Mouse (Mus musculus) midbrain, embryonic 11.5 days (tissue): ENCODE measurements around the gene Ipo11. TPM values are rescaled to one million over a fixed set of nuclear protein-coding genes. Genes with fewer than 3 reads are reported as not detected.
"Not testable (repeated sequence)": the region's sequence is repeated elsewhere in the genome, so short reads cannot be mapped to it uniquely, and the experiment has no call there.

ENCODE experiments used
- ATAC-seq: fragments of 200-750 bp; cut with Nextera tagmentation; 2 replicates; pipeline ENCODE4 v1.8.0; 2017; ENCODE audit warnings: moderate TSS enrichment, moderate library complexity; ENCODE audit not compliant: low FRiP score
- DNase-seq: peaks from one replicate; pipeline ENCODE4 v3.0.0; 2015; ENCODE audit warnings: low spot score; ENCODE audit errors: missing footprints
- H3K27ac ChIP-seq: fragments of 300-500 bp; sonication (generic); 2 replicates; pipeline ENCODE4 v1.5.1; 2014; ENCODE audit warnings: low read depth, low read length
- H3K27me3 ChIP-seq: fragments of 300-500 bp; sonication (generic); 2 replicates; pipeline ENCODE4 v1.6.1; 2014; ENCODE audit warnings: mild to moderate bottlenecking, low read length, moderate library complexity, mixed read lengths; ENCODE audit not compliant: control insufficient read depth, insufficient read depth
- H3K36me3 ChIP-seq: fragments of 300-500 bp; sonication (generic); 2 replicates; pipeline ENCODE4 v1.6.1; 2014; ENCODE audit warnings: mild to moderate bottlenecking, low read length, moderate library complexity, mixed read lengths; ENCODE audit not compliant: control insufficient read depth, insufficient read depth
- H3K4me1 ChIP-seq: fragments of 300-500 bp; sonication (generic); 2 replicates; pipeline ENCODE4 v1.6.1; 2014; ENCODE audit warnings: low read length; ENCODE audit not compliant: control insufficient read depth, insufficient read depth
- H3K4me2 ChIP-seq: fragments of 300-500 bp; sonication (generic); 2 replicates; pipeline ENCODE4 v1.6.1; 2014; ENCODE audit warnings: mild to moderate bottlenecking, moderate library complexity
- H3K4me3 ChIP-seq: fragments of 300-500 bp; sonication (generic); 2 replicates; pipeline ENCODE4 v1.5.1; 2014; ENCODE audit warnings: low read depth, low read length
- H3K9ac ChIP-seq: fragments of 300-500 bp; sonication (generic); 2 replicates; pipeline ENCODE4 v1.6.1; 2014; ENCODE audit warnings: low read length
- H3K9me3 ChIP-seq: fragments of 300-500 bp; sonication (generic); 2 replicates; pipeline ENCODE4 v1.6.1; 2016; ENCODE audit warnings: low read length; ENCODE audit not compliant: control insufficient read depth
- WGBS: fragments of 180-500 bp; shearing (Covaris S2); extraction: QIAGEN DNeasy Blood & Tissue Kit; methylation state at CpG from one replicate; pipeline ENCODE4 v1.1.7; 2014; 5-methylcytosine and 5-hydroxymethylcytosine counted together
- polyA plus RNA-seq: library from polyadenylated mRNA; unstranded; fragments of >200 nt; fragmentation: Nextera tagmentation; extraction: Ambion mirVana; gene quantifications from 2 replicates; pipeline ENCODE4 v1.2.1, GENCODE M21; 2014

Gene Ipo11
- polyA plus RNA-seq, 1 experiment from 2014 or later = 86.4 TPM

GRCm38 (mm10) chr13:106945518-106945917 is 8.8 kb upstream of the Ipo11 start:
- H3K9me3 ChIP-seq = no peaks in the 10 kb centered on the region
- ATAC-seq (no peak), DNase-seq (peak; percentile 84)
- H3K27me3 ChIP-seq = no peaks in the 10 kb centered on the region
- H3K4me1 ChIP-seq = peaks cover 11% of the 10 kb centered on the region
- H3K27ac ChIP-seq = no peak overlapping the region
- H3K4me2 ChIP-seq = no peak overlapping the region
- no peaks in the 10 kb centered on the region for H3K36me3 ChIP-seq
- H3K9ac ChIP-seq = no peak overlapping the region
- H3K4me3 ChIP-seq = no peak overlapping the region
- WGBS = 83% methylated on average over 9 of the region's 9 CpGs

DNA sequence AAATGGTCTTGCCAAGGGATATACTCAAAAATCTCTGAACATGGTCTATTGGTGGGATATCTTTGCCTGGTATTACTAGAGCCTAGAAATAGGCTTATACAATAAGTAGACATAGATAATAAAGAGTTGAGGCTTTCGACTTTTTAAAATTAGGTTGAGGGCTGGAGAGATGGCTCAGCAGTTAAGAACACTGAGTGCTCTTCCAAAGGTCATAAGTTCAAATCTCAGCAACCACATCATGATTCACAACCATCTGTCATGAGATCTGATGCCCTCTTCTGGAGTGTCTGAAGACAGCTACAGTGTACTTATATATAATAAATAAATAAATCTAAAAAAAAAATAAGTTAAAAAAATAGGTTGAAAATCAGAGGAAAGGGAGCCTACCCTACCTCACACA is 6.0 kb upstream of the Ipo11 start:
- Histone ChIP-seq H3K4me1 (peaks cover 2% of the 10 kb centered on the region; the same call in 1 of the 2 replicates), H3K9ac (no peak overlapping the region), H3K9me3 (no peaks in the 10 kb centered on the region), H3K4me2 (no peak overlapping the region), H3K27ac (no peak overlapping the region), H3K4me3 (no peak overlapping the region), H3K27me3 (no peaks in the 10 kb centered on the region), H3K36me3 (no peaks in the 10 kb centered on the region)
- ATAC-seq = no peak
- DNase-seq = peak; percentile 45
- WGBS = 81% methylated on average over 1 of the region's 1 CpGs

DNA sequence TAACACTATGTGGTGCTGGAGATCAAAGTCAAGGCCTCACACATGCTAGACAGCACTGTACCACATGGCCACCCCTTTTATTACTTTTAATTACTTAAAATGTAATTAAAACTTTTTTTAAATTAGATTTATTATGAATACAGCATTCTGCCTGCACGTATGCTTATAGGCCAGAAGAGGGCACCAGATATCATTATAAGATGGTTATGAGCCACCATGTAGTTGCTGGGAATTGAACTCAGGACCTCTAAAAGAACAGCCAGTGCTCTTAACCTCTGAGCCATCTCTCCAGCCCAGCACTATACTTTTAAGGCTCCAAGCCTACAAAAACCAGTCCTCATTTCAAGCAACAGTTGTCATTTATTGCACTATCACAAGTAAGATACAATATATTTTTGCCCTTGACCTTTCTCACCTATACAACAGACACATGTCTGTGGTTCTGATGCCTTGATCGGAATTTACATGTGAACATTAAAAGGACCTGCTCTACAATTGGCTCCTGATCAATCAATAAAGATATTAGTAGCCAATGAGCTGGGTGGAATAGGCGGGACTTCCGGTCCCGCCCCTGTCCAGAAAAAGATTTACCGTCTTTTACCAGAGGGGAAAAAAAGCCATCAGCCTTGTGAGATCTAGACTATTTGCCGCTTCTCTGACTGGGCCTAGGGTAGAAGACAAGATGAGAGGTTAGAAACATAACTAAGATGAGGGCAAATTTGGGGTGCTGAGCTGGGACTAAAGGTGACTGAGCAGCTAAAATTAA is 4.6 kb upstream of the Ipo11 start:
- Histone ChIP-seq H3K27ac (no peak overlapping the region), H3K9me3 (no peaks in the 10 kb centered on the region), H3K4me3 (peak overlapping the region; percentile 13; the same call in 1 of the 2 replicates), H3K4me2 (peak overlapping the region; percentile 26; the same call in 1 of the 2 replicates), H3K27me3 (no peaks in the 10 kb centered on the region), H3K9ac (no peak overlapping the region), H3K4me1 (no peaks in the 10 kb centered on the region), H3K36me3 (no peaks in the 10 kb centered on the region)
- ATAC-seq (0 out of 2 replicates have a peak, but pooled peaks have one; percentile 13), DNase-seq (peak; percentile 87)
- 20% methylated on average over 7 of the region's 7 CpGs for WGBS

DNA sequence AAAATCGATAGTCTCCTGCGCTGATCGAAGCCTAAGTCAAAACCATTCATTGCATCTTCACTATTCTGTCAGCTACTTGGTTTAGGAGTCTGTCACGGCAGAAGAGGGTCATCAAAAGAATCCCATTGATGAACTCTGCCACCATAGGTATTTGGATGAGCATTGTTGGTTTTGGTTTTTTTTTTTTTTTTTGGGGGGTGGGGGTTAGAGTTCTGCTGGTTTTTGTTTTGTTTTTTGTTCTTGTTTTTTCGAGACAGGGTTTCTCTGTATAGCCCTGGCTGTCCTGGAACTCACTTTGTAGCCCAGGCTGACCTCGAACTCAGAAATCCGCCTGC is 347 bp upstream of the Ipo11 start:
- Histone ChIP-seq H3K27ac (no peak overlapping the region), H3K9me3 (no peaks in the 10 kb centered on the region), H3K9ac (no peak overlapping the region), H3K36me3 (no peaks in the 10 kb centered on the region), H3K4me2 (peak overlapping the region; percentile 68), H3K4me3 (peak overlapping the region; percentile 98), H3K4me1 (peaks cover 6% of the 10 kb centered on the region), H3K27me3 (no peaks in the 10 kb centered on the region)
- WGBS = 26% methylated on average over 7 of the region's 7 CpGs
- DNase-seq (no peak), ATAC-seq (peak; percentile 22)

GRCm38 (mm10) chr13:106935871-106936255 is 895 bp downstream of the Ipo11 start:
- H3K27ac ChIP-seq = peak overlapping the region; percentile 61; the same call in 1 of the 2 replicates

GRCm38 (mm10) chr13:106929201-106929600 is 7.6 kb downstream of the Ipo11 start:
- Histone ChIP-seq H3K4me3 (no peak overlapping the region), H3K9me3 (peaks cover 3% of the 10 kb centered on the region; the same call in 1 of the 2 replicates), H3K27ac (no peak overlapping the region), H3K27me3 (no peaks in the 10 kb centered on the region), H3K36me3 (no peaks in the 10 kb centered on the region; the same call in 1 of the 2 replicates), H3K9ac (no peak overlapping the region), H3K4me1 (no peaks in the 10 kb centered on the region), H3K4me2 (no peak overlapping the region)
- 94% methylated on average over 2 of the region's 2 CpGs for WGBS
- ATAC-seq (no peak), DNase-seq (no peak)

More at GRCm38 (mm10) chr13:106935871-106936255, 895 bp downstream of the Ipo11 start:
- Histone ChIP-seq H3K9me3 (no peaks in the 10 kb centered on the region), H3K4me2 (peak overlapping the region; percentile 68), H3K4me3 (peak overlapping the region; percentile 98), H3K9ac (peak overlapping the region; percentile 88), H3K27me3 (no peaks in the 10 kb centered on the region), H3K36me3 (no peaks in the 10 kb centered on the region), H3K4me1 (peaks cover 6% of the 10 kb centered on the region)
- ATAC-seq (no peak), DNase-seq (no peak)
- 7% methylated on average over 9 of the region's 9 CpGs for WGBS

- DNase-seq (no peak), ATAC-seq (no peak)
- Histone ChIP-seq H3K4me1 (no peaks in the 10 kb centered on the region), H3K4me3 (no peak overlapping the region), H3K9me3 (peaks cover 3% of the 10 kb centered on the region; the same call in 1 of the 2 replicates), H3K27me3 (no peaks in the 10 kb centered on the region), H3K9ac (no peak overlapping the region), H3K36me3 (no peaks in the 10 kb centered on the region; the same call in 1 of the 2 replicates), H3K27ac (no peak overlapping the region), H3K4me2 (no peak overlapping the region)
- 98% methylated on average over 4 of the region's 4 CpGs for WGBS
Observed at GRCm38 (mm10) chr13:106928296-106928695, 8.5 kb downstream of the Ipo11 start.

DNA sequence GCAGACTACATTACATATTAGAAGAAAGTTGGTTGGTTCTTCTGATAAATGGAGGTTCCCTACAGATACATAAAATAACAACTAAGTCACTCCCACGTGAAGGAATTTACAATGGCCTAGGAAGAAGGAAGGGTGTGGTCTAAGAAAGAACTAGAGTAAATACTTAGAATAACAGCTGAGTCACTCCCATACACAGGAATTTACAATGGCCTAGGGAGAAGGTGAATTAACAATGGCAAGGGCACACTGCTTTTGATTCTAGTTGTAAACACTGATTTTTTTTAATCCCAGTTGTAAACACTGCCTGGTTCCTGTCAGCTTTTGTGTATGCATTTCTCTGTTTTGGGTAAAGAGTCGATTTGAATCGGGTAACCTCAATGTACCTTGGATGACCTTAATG is 10.8 kb downstream of the Ipo11 start:
- not testable (repeated sequence) for DNase-seq, H3K9ac ChIP-seq, H3K4me2 ChIP-seq, H3K36me3 ChIP-seq, H3K4me1 ChIP-seq, ATAC-seq, H3K27ac ChIP-seq, H3K4me3 ChIP-seq, H3K27me3 ChIP-seq, H3K9me3 ChIP-seq
- WGBS = 90% methylated on average over 3 of the region's 3 CpGs

DNA sequence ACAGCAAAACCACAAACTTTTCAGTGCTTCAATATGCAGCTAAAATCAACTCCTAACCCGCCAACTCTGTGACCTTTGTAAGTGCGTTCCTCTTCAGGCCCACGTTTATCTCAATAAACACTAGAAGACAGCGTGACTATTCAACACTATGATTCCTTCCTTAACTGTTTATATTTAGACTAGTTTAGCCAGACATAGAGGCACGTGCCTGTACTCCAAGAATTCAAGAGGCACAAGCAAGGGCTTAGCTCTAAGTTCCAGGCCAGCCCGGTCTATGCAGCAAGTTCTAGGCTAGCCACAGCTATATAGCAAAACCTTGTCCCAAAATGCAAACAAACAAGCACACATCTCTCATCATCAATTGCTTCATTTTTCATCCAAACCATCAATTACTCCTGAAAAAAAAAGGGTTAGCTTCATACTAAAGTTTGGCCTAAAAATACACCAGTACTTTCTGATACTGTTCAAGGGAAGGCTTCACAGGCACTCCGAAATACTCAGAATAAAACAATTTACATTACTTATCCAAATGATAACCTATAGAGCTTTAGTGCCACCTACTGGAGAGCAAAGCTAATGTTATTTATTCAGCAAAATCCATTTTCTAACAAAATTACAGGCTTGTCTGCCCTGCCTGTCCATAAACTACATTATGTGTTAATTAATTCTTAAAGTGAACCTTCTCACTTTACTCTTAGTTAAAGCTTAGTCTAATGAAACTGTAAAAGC is 18.3 kb downstream of the Ipo11 start:
- no peak overlapping the region for H3K4me2 ChIP-seq
- DNase-seq (peak; percentile 88), ATAC-seq (no peak)
- H3K36me3 ChIP-seq = peaks cover 3% of the 10 kb centered on the region
- H3K27me3 ChIP-seq = no peaks in the 10 kb centered on the region
- no peaks in the 10 kb centered on the region for H3K4me1 ChIP-seq
- 93% methylated on average over 7 of the region's 7 CpGs for WGBS
- H3K4me3 ChIP-seq = no peak overlapping the region
- H3K9ac ChIP-seq = no peak overlapping the region
- H3K9me3 ChIP-seq = no peaks in the 10 kb centered on the region
- no peak overlapping the region for H3K27ac ChIP-seq
